Mouse (Mus musculus): ENCODE measurements around the gene Krtap31-2. TPM values are rescaled to one million over a fixed set of nuclear protein-coding genes. Genes with fewer than 3 reads are reported as not detected.

Krtap31-2 gene
- polyA plus RNA-seq (2015; fragmentation: Nextera tagmentation; extraction: Ambion mirVana) = not detected in 2 replicates

DNA sequence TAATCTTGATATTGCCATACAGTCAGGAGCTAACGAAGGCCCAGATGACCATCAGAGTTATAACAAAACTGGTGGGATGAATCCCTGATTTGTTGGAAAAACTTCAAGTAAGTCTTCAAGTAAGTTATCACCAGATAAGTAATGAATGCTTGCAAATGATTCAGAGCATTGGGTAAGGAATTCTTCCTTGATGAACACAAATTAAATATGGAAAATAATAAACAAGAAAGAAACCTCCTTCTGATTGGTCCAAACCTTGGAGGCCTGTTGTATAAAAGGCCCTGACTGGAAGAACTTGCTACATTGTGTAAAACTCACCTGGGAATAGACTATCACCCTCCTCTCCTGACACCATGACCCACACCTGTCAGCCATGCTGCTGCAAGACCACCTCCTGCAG lies at the start of gene Krtap31-2:
Krtap31-2 (plus strand) TSS at position 301 of the 400 bp plus-strand sequence.
- no peak for DNase-seq (ENCODE audit: low spot score)

DNA sequence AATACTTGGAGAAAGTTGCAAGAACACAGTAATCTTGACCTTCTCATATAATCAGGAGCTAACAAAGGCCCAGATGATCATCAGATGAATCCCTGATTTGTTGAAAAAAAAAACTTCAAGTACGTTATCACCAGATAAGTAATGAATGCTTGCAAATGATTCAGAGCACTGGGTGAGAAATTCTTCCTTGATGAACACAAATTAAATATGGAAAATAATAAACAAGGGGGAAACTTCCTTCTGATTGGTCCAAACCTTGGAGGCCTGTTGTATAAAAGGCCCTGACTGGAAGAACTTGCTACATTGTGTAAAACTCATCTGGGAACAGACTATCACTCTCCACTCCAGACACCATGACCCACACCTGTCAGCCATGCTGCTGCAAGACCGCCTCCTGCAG lies 28.5 kb upstream of the Krtap31-2 start, which contains the start of gene Krtap31-1:
Krtap31-1 (plus strand) TSS at position 301 of the 400 bp plus-strand sequence.
- DNase-seq (ENCODE audit: low spot score) = no peak

DNA sequence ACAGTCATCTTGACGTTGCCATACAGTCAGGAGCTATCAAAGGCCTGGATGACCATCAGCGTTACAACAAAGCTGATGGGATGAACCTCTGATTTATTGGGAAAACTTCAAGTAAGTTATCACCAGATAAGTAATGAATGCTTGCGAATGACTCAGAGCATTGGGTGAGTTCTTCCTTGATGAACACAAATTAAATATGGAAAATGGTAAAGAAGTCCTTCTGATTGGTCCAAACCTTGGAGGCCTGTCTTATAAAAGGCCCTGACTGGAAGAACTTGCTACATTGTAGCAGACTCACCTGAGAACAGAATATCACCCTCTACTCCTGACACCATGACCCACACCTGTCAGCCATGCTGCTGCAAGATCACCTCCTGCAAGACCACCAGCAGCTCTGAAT lies 21.6 kb upstream of the Krtap31-2 start, which contains the start of gene Gm11565:
Gm11565 (plus strand) TSS at position 301 of the 400 bp plus-strand sequence.
- DNase-seq (ENCODE audit: low spot score) = no peak

DNA sequence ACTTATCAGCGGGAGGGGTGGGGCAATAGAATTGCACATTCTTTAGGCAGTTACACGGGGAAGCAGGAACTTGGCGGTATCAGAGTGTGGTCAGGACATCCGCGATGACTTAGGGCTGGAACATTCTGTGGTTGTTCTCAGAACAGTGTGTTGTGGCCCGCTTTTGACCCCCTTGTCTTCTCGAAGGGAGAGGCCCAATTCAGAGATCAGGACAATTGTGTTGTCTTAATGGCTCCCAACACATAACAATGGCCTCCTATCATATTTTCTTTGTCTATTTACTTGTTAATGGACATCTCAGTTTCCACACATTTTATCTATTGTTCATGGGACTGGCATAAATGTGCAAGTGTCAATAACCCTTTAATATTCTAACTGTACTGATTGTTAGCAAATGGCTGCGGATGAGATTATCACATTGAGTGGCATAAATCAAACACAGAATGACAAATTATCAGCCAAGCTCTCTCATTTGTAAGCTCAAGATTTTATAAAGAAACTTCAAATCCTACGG lies 1.7 kb downstream of the Krtap31-2 start:
- no peak for DNase-seq (ENCODE audit: low spot score)

DNA sequence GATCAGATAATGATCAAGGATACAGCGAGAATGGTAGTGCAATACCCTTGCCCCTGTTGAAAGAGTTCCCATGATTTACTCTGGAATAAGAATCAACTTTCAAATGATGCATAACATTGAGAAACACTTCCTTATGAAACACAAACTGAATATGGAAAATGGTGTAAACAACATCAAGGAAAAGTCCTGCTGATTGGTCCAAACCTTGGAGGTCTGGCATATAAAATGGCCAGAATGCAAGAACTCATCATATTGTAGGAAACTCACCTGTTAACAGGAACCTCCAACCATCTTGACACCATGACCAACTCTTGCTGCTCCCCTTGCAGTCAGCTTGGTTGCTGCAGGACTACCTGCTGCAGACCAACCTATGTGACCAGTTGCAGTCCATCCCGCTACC lies 12.1 kb downstream of the Krtap31-2 start, which contains the start of gene Krtap9-5:
Krtap9-5 (plus strand) TSS at position 301 of the 400 bp plus-strand sequence.
- no peak for DNase-seq (ENCODE audit: low spot score)

DNA sequence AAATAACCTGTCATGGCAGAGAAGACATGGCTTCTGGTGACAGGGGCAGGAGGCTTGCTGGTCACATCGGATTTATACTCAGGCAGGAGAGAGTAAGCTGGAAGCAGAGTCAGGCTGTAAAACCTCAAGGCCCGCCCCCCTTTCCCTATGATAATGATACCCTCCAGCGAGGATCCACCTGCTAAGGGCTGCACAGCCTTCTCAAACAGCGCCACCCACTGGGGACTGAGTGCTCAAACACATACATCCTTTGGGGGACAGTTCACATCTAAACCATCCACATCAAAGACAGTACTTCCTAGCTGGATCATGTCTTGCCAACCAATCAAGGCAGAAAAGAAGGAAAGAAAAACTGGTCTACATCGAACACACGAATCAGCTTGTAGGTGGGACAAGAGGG lies 28.1 kb downstream of the Krtap31-2 start:
- DNase-seq (ENCODE audit: low spot score) = no peak

DNA sequence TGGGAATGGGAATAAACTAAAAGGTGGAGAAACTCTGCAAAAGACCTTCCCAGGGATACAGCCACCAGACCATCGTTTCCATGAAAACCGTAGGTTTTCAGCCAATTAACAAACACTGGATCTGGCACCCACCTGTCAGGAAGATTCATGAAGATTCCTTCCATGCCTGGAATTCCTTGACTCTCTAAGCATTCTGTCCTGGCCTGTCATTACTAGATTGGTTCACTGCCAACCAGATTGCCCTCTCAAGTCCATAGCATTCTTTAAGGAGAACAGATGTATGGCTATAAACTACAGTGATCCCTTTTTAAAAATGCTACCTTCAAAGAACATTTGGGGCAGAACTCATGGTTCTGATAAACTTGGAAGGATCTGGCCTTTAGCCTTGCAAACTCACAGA lies 29.9 kb downstream of the Krtap31-2 start:
- no peak for DNase-seq (ENCODE audit: low spot score)

DNA sequence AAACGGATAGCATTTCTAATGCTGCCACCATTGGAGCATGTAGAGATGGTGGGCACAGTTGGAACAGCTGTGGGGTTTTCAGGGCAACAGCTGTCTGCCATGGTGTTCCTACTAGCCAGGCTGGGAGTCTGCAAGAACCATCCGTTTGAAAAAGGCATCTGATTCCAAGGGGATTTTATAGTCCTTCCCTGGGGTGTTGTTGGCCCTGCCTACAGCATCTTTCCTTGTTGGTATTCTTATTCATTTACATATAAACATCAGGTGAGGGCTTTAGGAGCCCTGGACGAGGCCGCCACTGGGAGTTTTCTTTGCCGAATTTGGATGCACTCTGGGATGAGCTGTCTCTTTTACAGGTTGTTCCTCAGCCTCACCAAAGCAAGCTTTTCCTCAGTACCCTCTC lies 42.9 kb downstream of the Krtap31-2 start, which contains the start of gene Krtap29-1:
Krtap29-1 (minus strand) TSS at position 101 of the 400 bp plus-strand sequence.
- DNase-seq (ENCODE audit: low spot score) = no peak

DNA sequence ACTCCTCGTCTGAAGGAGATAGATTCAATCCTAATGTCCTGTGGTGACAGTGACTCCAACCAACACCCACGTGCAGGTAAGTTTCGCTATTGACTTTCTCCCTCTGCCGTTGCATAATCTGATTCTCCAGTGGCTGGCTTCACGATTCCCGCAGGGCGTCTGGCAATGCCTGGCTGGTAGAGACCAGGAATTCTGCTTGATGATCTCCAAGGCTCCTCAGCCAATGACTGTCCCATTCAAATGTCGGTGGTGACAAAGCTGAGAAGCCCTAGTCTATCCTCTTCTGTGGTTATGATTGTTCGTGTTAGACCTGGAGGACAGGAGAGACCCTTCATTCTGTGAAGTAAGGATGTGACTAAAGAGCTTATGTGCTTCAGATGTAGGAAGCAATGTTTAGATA lies 46.6 kb downstream of the Krtap31-2 start:
- DNase-seq (ENCODE audit: low spot score) = no peak

DNA sequence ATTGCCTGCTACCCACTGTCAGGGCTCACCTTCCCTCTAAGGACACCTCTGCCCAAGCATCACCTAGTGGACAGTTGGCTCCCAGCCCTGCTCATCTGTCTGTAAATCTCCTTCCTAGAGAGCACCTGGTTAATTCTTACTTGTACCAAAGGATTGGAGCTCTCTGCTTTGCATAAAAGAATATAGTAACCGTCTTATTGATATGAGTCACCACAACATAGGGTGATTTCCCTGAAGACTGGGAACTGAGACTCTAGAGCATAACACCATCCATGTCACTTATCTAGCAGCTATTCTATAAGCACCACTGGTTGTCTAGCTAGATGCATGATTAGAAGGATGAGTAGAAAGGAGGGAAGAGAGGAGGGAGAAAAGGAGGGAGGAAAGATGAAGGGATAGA lies 47.4 kb downstream of the Krtap31-2 start:
- no peak for DNase-seq (ENCODE audit: low spot score)

DNA sequence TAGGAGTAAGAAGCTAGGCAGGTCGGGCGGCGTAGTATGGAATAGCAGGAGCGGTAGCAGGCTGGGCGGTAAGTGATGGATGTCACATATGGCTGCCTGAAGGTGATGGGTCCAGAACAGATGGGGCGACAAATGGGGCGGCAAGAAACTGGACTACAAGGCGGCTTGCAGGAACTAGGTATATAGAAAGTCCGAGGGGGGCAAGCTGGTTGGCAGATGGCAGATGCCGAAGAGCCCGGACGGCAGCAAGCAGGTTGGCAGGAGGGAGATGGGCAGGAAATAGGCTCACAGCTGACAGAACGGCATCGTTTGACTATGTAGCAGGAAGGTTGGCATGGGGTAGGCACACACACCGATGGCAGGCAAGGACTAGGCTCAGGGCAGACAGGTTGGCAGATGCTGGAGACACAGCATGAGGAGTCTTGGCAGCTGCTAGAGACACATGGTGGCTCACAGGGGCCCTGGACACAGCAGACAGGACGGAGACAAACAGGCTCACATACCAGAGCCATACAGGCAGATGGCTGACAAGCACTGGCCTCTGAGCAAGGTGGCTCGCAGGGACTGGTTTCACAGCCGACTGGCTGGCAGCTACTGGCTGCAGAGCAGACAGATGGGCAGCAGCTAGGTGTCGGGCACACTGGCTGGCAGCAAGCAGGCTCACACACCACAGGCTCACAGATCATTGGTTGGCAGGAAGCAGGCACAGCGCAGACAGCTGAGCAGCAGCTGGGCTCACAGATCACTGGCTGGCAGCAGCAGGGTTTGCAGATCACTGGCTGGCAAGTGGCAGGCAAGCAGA lies 49.4 kb downstream of the Krtap31-2 start:
- no peak for DNase-seq (ENCODE audit: low spot score)

DNA sequence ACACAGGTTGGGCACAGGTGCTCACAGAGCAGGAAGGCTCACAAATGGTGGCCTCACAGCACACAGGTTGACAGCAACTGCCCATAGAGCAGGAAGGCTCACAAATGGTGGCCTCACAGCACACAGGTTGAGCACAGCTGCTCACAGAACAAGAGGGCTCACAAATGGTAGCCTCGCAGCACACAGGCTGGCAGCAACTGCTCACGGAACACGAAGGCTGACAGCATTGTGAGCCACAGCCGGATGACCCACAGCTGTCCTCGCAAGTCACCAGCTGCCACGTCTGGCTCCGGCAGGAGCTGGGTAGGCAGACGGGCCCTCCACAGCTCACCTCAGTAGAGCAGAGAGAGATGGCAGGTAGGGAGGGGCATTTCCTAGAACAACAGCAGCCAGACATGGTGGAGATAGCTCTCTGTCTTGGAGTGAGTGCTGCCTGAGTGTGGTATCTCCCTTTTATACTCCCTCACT lies 50.1 kb downstream of the Krtap31-2 start, which contains the start of gene Krtap16-1:
Krtap16-1 (minus strand) TSS at position 418 of the 468 bp plus-strand sequence.
- no peak for DNase-seq (ENCODE audit: low spot score)

Other genes with a start within 250 kb of the Krtap31-2 start
- not detected in 2 replicates for gene Gm14190, start 245.6 kb upstream of the Krtap31-2 start, polyA plus RNA-seq (2015; fragmentation: Nextera tagmentation; extraction: Ambion mirVana)
- gene Gm14180, start 202.0 kb upstream of the Krtap31-2 start, polyA plus RNA-seq (2015; fragmentation: Nextera tagmentation; extraction: Ambion mirVana) = not detected in 2 replicates
- gene Gm11595, start 163.4 kb upstream of the Krtap31-2 start, polyA plus RNA-seq (2015; fragmentation: Nextera tagmentation; extraction: Ambion mirVana) = not detected in 2 replicates
- not detected in 2 replicates for gene Krtap4-8, start 155.6 kb upstream of the Krtap31-2 start, polyA plus RNA-seq (2015; fragmentation: Nextera tagmentation; extraction: Ambion mirVana)
- not detected in 2 replicates for gene Krtap4-9, start 151.1 kb upstream of the Krtap31-2 start, polyA plus RNA-seq (2015; fragmentation: Nextera tagmentation; extraction: Ambion mirVana)
- gene Gm11596, start 142.8 kb upstream of the Krtap31-2 start, polyA plus RNA-seq (2015; fragmentation: Nextera tagmentation; extraction: Ambion mirVana) = not detected in 2 replicates
- not detected in 2 replicates for gene Gm11569, start 137.4 kb upstream of the Krtap31-2 start, polyA plus RNA-seq (2015; fragmentation: Nextera tagmentation; extraction: Ambion mirVana)
- not detected in 2 replicates for gene Gm11554, start 131.8 kb upstream of the Krtap31-2 start, polyA plus RNA-seq (2015; fragmentation: Nextera tagmentation; extraction: Ambion mirVana)
- gene Krtap4-13, start 126.4 kb upstream of the Krtap31-2 start, polyA plus RNA-seq (2015; fragmentation: Nextera tagmentation; extraction: Ambion mirVana) = not detected in 2 replicates
- gene Gm11564, start 120.6 kb upstream of the Krtap31-2 start, polyA plus RNA-seq (2015; fragmentation: Nextera tagmentation; extraction: Ambion mirVana) = not detected in 2 replicates
- gene 2300003K06Rik, start 98.2 kb upstream of the Krtap31-2 start, polyA plus RNA-seq (2015; fragmentation: Nextera tagmentation; extraction: Ambion mirVana) = not detected in 2 replicates
- gene Krtap4-16, start 84.7 kb upstream of the Krtap31-2 start, polyA plus RNA-seq (2015; fragmentation: Nextera tagmentation; extraction: Ambion mirVana) = not detected in 2 replicates
- gene Gm11568, start 78.4 kb upstream of the Krtap31-2 start, polyA plus RNA-seq (2015; fragmentation: Nextera tagmentation; extraction: Ambion mirVana) = not detected in 2 replicates
- not detected in 2 replicates for gene Gm11559, start 71.8 kb upstream of the Krtap31-2 start, polyA plus RNA-seq (2015; fragmentation: Nextera tagmentation; extraction: Ambion mirVana)
- gene Krtap9-1, start 62.9 kb upstream of the Krtap31-2 start, polyA plus RNA-seq (2015; fragmentation: Nextera tagmentation; extraction: Ambion mirVana) = not detected in 2 replicates
- not detected in 2 replicates for gene Gm11567, start 57.1 kb upstream of the Krtap31-2 start, polyA plus RNA-seq (2015; fragmentation: Nextera tagmentation; extraction: Ambion mirVana)
- gene Krtap31-1, start 28.4 kb upstream of the Krtap31-2 start, polyA plus RNA-seq (2015; fragmentation: Nextera tagmentation; extraction: Ambion mirVana) = not detected in 2 replicates
- gene Gm11565, start 21.5 kb upstream of the Krtap31-2 start, polyA plus RNA-seq (2015; fragmentation: Nextera tagmentation; extraction: Ambion mirVana) = 0.14 TPM in 1 of 2 replicates, not detected in the other
- not detected in 2 replicates for gene Krtap9-5, start 12.2 kb downstream of the Krtap31-2 start, polyA plus RNA-seq (2015; fragmentation: Nextera tagmentation; extraction: Ambion mirVana)
- gene Krtap29-1, start 42.8 kb downstream of the Krtap31-2 start, polyA plus RNA-seq (2015; fragmentation: Nextera tagmentation; extraction: Ambion mirVana) = not detected in 2 replicates
- not detected in 2 replicates for gene Krtap16-1, start 50.3 kb downstream of the Krtap31-2 start, polyA plus RNA-seq (2015; fragmentation: Nextera tagmentation; extraction: Ambion mirVana)
- 0.23 TPM in 1 of 2 replicates, not detected in the other for gene Krtap17-1, start 57.7 kb downstream of the Krtap31-2 start, polyA plus RNA-seq (2015; fragmentation: Nextera tagmentation; extraction: Ambion mirVana)
- gene Krt33a, start 79.9 kb downstream of the Krtap31-2 start, polyA plus RNA-seq (2015; fragmentation: Nextera tagmentation; extraction: Ambion mirVana) = 0.10 and 0.29 TPM in 2 replicates
- gene Krt33b, start 93.6 kb downstream of the Krtap31-2 start, polyA plus RNA-seq (2015; fragmentation: Nextera tagmentation; extraction: Ambion mirVana) = 0.26 and 0.30 TPM in 2 replicates
- gene Krt34, start 105.3 kb downstream of the Krtap31-2 start, polyA plus RNA-seq (2015; fragmentation: Nextera tagmentation; extraction: Ambion mirVana) = 0.10 TPM in 1 of 2 replicates, not detected in the other
- gene Krt31, start 114.3 kb downstream of the Krtap31-2 start, polyA plus RNA-seq (2015; fragmentation: Nextera tagmentation; extraction: Ambion mirVana) = 0.12 and 0.14 TPM in 2 replicates
- 0.13 and 0.18 TPM in 2 replicates for gene Krt32, start 151.9 kb downstream of the Krtap31-2 start, polyA plus RNA-seq (2015; fragmentation: Nextera tagmentation; extraction: Ambion mirVana)
- gene Krt35, start 159.9 kb downstream of the Krtap31-2 start, polyA plus RNA-seq (2015; fragmentation: Nextera tagmentation; extraction: Ambion mirVana) = 0.06 and 0.16 TPM in 2 replicates
- gene Krt36, start 169.3 kb downstream of the Krtap31-2 start, polyA plus RNA-seq (2015; fragmentation: Nextera tagmentation; extraction: Ambion mirVana) = 0.24 and 0.29 TPM in 2 replicates
- gene Krt13, start 185.3 kb downstream of the Krtap31-2 start, polyA plus RNA-seq (2015; fragmentation: Nextera tagmentation; extraction: Ambion mirVana) = 0.66 and 18.2 TPM in 2 replicates
- gene Krt15, start 199.6 kb downstream of the Krtap31-2 start, polyA plus RNA-seq (2015; fragmentation: Nextera tagmentation; extraction: Ambion mirVana) = 5.2 and 35.5 TPM in 2 replicates
- gene Krt19, start 212.4 kb downstream of the Krtap31-2 start, polyA plus RNA-seq (2015; fragmentation: Nextera tagmentation; extraction: Ambion mirVana) = 10.2 and 19.1 TPM in 2 replicates